Mouse (Mus musculus) stomach, embryonic 14.5 days (tissue): ENCODE data around the gene Erbb4. TPM values are rescaled to one million over a fixed set of nuclear protein-coding genes. Genes with fewer than 3 reads are reported as not detected.

Experiments used
- ATAC-seq: fragments of 200-750 bp; cut with Nextera tagmentation; 2 replicates; pipeline ENCODE4 v1.8.0; 2017; ENCODE audit warnings: low read depth, moderate TSS enrichment; ENCODE audit not compliant: insufficient number of reproducible peaks, insufficient read depth, low FRiP score
- H3K27ac ChIP-seq: fragments of 300-500 bp; sonication (generic); 2 replicates; pipeline ENCODE4 v1.5.1; 2014; ENCODE audit warnings: mild to moderate bottlenecking, low read length, moderate library complexity, mixed read lengths
- H3K27me3 ChIP-seq: fragments of 300-500 bp; sonication (generic); 2 replicates; pipeline ENCODE4 v1.6.1; 2014; ENCODE audit warnings: low read length, control low read depth, mixed read lengths; ENCODE audit not compliant: control insufficient read depth, insufficient read depth
- H3K36me3 ChIP-seq: fragments of 300-500 bp; sonication (generic); 2 replicates; pipeline ENCODE4 v1.6.1; 2014; ENCODE audit warnings: mild to moderate bottlenecking, control low read depth, low read length, moderate library complexity, mixed read lengths; ENCODE audit not compliant: control insufficient read depth, insufficient read depth
- H3K4me1 ChIP-seq: fragments of 300-500 bp; sonication (generic); 2 replicates; pipeline ENCODE4 v1.6.1; 2014; ENCODE audit warnings: low read length, control low read depth, mixed read lengths; ENCODE audit not compliant: control insufficient read depth, insufficient read depth
- H3K4me2 ChIP-seq: fragments of 300-500 bp; sonication (generic); replicated peaks from 2 replicates; pipeline ENCODE4 v1.6.1; 2014; ENCODE audit warnings: low read depth, low read length, control low read depth
- H3K4me3 ChIP-seq: fragments of 300-500 bp; sonication (generic); 2 replicates; pipeline ENCODE4 v1.5.1; 2014; ENCODE audit warnings: low read depth, low read length, control low read depth
- H3K9ac ChIP-seq: fragments of 300-500 bp; sonication (generic); replicated peaks from 2 replicates; pipeline ENCODE4 v1.6.1; 2014; ENCODE audit warnings: low read depth, mild to moderate bottlenecking, control low read depth, low read length, moderate library complexity, mixed read lengths
- H3K9me3 ChIP-seq: fragments of 300-500 bp; sonication (generic); 2 replicates; pipeline ENCODE4 v1.6.1; 2016; ENCODE audit warnings: low read depth, low read length, control low read depth; ENCODE audit not compliant: control insufficient read depth
- WGBS: fragments of 180-500 bp; shearing (Covaris S2); extraction: QIAGEN DNeasy Blood & Tissue Kit; methylation state at CpG from one replicate; pipeline ENCODE4 v1.1.7; 2014; 5-methylcytosine and 5-hydroxymethylcytosine counted together
- polyA plus RNA-seq: library from polyadenylated mRNA; unstranded; fragments of >200 nt; fragmentation: Nextera tagmentation; extraction: Ambion mirVana; gene quantifications from 2 replicates; pipeline ENCODE4 v1.2.1, GENCODE M21; 2014

The Erbb4 gene
- polyA plus RNA-seq, 1 experiment from 2014 or later: 0.58 TPM

DNA sequence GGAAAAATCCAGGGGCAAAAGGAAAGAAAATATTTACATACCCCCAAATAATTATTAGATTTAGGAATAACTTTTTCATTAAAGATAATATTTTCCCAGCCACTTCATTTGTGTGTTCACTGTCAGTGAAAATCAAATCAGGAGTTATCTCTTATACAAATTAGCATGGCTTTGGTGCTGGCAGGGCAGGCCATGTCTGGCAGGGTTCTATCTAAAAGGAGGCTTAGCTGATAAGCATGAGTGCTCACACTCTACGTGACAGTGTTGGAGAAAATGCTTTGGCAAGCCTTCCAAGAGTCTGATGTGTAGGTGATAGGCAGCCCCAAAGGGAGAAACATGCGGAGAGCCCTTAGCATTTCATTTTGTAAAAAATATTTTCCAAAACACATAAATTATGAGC lies 164.7 kb downstream of the Erbb4 start:
- 58% methylated on average over 2 of the region's 2 CpGs for WGBS
- H3K4me3 ChIP-seq: no peak overlapping the region
- H3K4me2 ChIP-seq: no peak overlapping the region
- no peak overlapping the region for H3K27ac ChIP-seq
- ATAC-seq: no peak
- no peaks in the 10 kb centered on the region for H3K4me1 ChIP-seq
- H3K9me3 ChIP-seq: no peaks in the 10 kb centered on the region
- no peaks in the 10 kb centered on the region for H3K27me3 ChIP-seq
- no peak overlapping the region for H3K9ac ChIP-seq
- no peaks in the 10 kb centered on the region for H3K36me3 ChIP-seq

- Histone ChIP-seq H3K9ac (no peak overlapping the region), H3K4me3 (no peak overlapping the region), H3K9me3 (no peaks in the 10 kb centered on the region), H3K27ac (no peak overlapping the region), H3K4me1 (no peaks in the 10 kb centered on the region), H3K4me2 (no peak overlapping the region), H3K27me3 (no peaks in the 10 kb centered on the region), H3K36me3 (no peaks in the 10 kb centered on the region)
- ATAC-seq: no peak
Observed at GRCm38 (mm10) chr1:68934804-68935203, 173.1 kb downstream of the Erbb4 start.

DNA sequence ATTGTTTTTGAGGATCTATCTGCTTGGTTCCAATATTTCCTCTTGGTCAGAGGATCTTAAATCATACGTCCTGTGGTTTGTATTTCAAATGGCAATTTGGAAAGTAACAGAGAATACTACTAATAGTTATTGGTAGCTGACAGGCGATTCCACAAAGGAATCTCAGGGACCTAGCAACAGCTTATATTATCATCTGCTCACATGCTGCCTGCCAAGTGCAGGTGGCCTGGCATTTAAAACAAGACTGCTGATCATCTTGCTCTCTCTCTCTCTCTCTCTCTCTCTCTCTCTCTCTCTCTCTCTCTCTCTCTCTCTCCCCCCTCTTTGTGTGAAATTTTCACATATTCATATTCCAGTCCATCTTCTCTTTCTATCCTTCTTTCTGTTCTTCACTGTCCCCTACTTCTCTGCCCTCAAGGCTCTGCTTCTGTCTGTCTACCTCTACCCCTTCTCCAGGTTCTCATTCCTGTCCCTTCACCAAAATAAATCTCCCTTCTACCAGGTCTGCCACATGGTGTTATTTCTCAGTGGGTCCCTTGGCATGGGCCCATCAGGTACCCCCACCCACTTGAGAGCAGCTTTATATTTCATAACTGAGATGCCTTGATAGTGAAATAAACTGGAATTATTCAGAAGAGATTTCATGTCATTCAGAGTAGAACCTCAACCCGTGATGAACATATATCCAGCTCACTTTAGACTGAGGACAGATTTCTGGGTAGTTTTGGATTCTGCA lies 174.4 kb downstream of the Erbb4 start:
- Histone ChIP-seq H3K4me1 (no peaks in the 10 kb centered on the region), H3K4me3 (no peak overlapping the region), H3K4me2 (no peak overlapping the region), H3K9me3 (no peaks in the 10 kb centered on the region), H3K36me3 (no peaks in the 10 kb centered on the region), H3K9ac (no peak overlapping the region), H3K27me3 (no peaks in the 10 kb centered on the region), H3K27ac (no peak overlapping the region)
- no peak for ATAC-seq
- WGBS: 78% methylated on average over 3 of the region's 3 CpGs

DNA sequence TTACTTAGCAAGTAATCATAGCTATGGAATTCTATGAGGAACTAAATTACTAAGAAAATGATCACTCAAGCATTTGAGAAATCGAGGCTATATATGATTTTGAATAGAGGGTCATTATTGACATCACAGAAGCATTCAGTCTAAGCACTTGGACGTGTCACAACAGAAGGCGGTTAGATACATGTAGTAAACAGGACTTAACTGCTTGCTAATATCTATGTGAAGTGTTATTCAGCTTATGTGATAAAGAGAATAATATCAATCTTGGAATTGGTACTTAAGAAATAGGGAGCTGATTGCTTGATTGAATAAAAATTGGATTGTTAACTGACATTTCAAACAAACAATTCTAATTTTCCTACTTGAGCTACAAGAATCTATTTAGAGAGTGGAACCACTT lies 190.0 kb downstream of the Erbb4 start:
- Histone ChIP-seq H3K27me3 (no peaks in the 10 kb centered on the region), H3K9ac (no peak overlapping the region), H3K36me3 (no peaks in the 10 kb centered on the region), H3K4me3 (no peak overlapping the region), H3K4me2 (no peak overlapping the region), H3K27ac (no peak overlapping the region), H3K4me1 (no peaks in the 10 kb centered on the region), H3K9me3 (no peaks in the 10 kb centered on the region)
- WGBS: 84% methylated on average over 3 of the region's 3 CpGs
- ATAC-seq: no peak

DNA sequence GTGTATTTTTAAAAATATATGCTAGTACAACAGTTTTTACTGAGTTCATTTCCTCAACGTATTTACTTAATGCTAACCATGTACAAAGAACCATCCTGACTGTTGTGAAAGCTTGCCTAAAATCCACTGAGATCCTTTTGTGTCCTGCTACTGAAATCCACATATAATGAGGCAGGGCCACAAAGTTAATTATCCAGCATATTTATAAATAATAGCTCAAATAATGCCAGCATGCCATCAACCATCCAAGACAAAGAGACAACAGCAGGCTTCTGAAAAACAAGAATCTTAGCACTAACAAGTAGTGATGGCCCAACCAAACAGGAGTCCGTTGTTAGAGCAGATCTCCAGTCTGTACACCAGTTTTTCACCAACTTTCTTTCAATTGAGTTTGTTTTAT lies 215.8 kb downstream of the Erbb4 start:
- no peak for ATAC-seq
- H3K27me3 ChIP-seq: no peaks in the 10 kb centered on the region
- no peak overlapping the region for H3K4me3 ChIP-seq
- no peak overlapping the region for H3K4me2 ChIP-seq
- H3K4me1 ChIP-seq: no peaks in the 10 kb centered on the region
- H3K9me3 ChIP-seq: no peaks in the 10 kb centered on the region
- H3K27ac ChIP-seq: no peak overlapping the region
- no peak overlapping the region for H3K9ac ChIP-seq
- H3K36me3 ChIP-seq: no peaks in the 10 kb centered on the region
- WGBS: 74% methylated on average over 2 of the region's 2 CpGs

GRCm38 (mm10) chr1:68886823-68887222 lies 221.0 kb downstream of the Erbb4 start:
- Histone ChIP-seq H3K9me3 (no peaks in the 10 kb centered on the region), H3K9ac (no peak overlapping the region), H3K4me1 (no peaks in the 10 kb centered on the region), H3K36me3 (no peaks in the 10 kb centered on the region), H3K4me2 (no peak overlapping the region), H3K27me3 (no peaks in the 10 kb centered on the region), H3K27ac (no peak overlapping the region), H3K4me3 (no peak overlapping the region)
- ATAC-seq: no peak
- WGBS: 73% methylated on average over 3 of the region's 3 CpGs

- Histone ChIP-seq H3K9ac (no peak overlapping the region), H3K27me3 (no peaks in the 10 kb centered on the region), H3K4me3 (no peak overlapping the region), H3K4me2 (no peak overlapping the region), H3K9me3 (no peaks in the 10 kb centered on the region), H3K36me3 (no peaks in the 10 kb centered on the region), H3K4me1 (no peaks in the 10 kb centered on the region), H3K27ac (no peak overlapping the region)
- 71% methylated on average over 8 of the region's 8 CpGs for WGBS
- ATAC-seq: no peak
Observed at GRCm38 (mm10) chr1:68874954-68875353, 232.9 kb downstream of the Erbb4 start.

DNA sequence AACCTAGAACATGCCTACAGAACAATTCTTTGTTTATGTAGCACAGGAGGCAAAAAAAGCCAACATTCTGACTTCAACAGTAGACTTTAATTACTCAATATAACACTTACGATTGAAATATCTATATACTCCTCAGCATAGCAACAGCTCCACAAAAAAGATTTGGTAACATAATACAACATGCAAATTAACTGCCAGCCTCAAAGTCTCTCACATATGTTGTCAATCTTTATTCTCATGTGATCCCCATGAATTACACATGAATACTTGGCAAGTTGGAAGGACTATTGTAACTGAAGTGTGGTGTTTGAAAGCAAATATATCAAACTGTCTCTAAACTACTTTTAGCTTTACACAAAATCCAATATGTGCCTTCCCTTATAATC lies 234.2 kb downstream of the Erbb4 start:
- no peaks in the 10 kb centered on the region for H3K9me3 ChIP-seq
- no peaks in the 10 kb centered on the region for H3K4me1 ChIP-seq
- H3K4me3 ChIP-seq: no peak overlapping the region
- no peak overlapping the region for H3K4me2 ChIP-seq
- H3K27ac ChIP-seq: no peak overlapping the region
- no peak overlapping the region for H3K9ac ChIP-seq
- no peaks in the 10 kb centered on the region for H3K27me3 ChIP-seq
- no peaks in the 10 kb centered on the region for H3K36me3 ChIP-seq
- 70% methylated on average over 1 of the region's 1 CpGs for WGBS
- ATAC-seq: no peak

GRCm38 (mm10) chr1:68872976-68873634 lies 234.8 kb downstream of the Erbb4 start:
- Histone ChIP-seq H3K27me3 (no peaks in the 10 kb centered on the region), H3K4me1 (no peaks in the 10 kb centered on the region), H3K9me3 (no peaks in the 10 kb centered on the region), H3K4me2 (no peak overlapping the region), H3K27ac (no peak overlapping the region), H3K36me3 (no peaks in the 10 kb centered on the region), H3K4me3 (no peak overlapping the region), H3K9ac (no peak overlapping the region)
- ATAC-seq: no peak
- 70% methylated on average over 2 of the region's 2 CpGs for WGBS
